Mouse (Mus musculus) stomach, postnatal 0 days (tissue): ENCODE data around the gene Gtf2ird1. TPM values are rescaled to one million over a fixed set of nuclear protein-coding genes. Genes with fewer than 3 reads are reported as not detected.
"Not testable (repeated sequence)": the region's sequence is repeated elsewhere in the genome, so short reads cannot be mapped to it uniquely, and the experiment has no call there.

Experiments used
- ATAC-seq: fragments of 200-750 bp; cut with Nextera tagmentation; 2 replicates; pipeline ENCODE4 v1.8.0; 2017; ENCODE audit not compliant: low FRiP score, low TSS enrichment
- DNase-seq: peaks from one replicate; pipeline ENCODE4 v3.0.0-alpha.2; 2016; ENCODE audit warnings: low spot score
- H3K27ac ChIP-seq: fragments of 300-500 bp; sonication (generic); replicated peaks from 2 replicates; pipeline ENCODE4 v1.5.1; 2014; ENCODE audit warnings: mild to moderate bottlenecking, control low read depth
- H3K27me3 ChIP-seq: fragments of 300-500 bp; sonication (generic); 2 replicates; pipeline ENCODE4 v1.6.1; 2014; ENCODE audit warnings: low read length; ENCODE audit not compliant: control insufficient read depth, insufficient read depth
- H3K36me3 ChIP-seq: fragments of 300-500 bp; sonication (generic); 2 replicates; pipeline ENCODE4 v1.6.1; 2014; ENCODE audit warnings: low read length, mixed read lengths; ENCODE audit not compliant: control insufficient read depth, insufficient read depth
- H3K4me1 ChIP-seq: fragments of 300-500 bp; sonication (generic); replicated peaks from 2 replicates; pipeline ENCODE4 v1.6.1; 2014; ENCODE audit warnings: antibody characterized with exemption; ENCODE audit not compliant: control insufficient read depth, insufficient read depth
- H3K4me2 ChIP-seq: fragments of 300-500 bp; sonication (generic); replicated peaks from 2 replicates; pipeline ENCODE4 v1.6.1; 2014; ENCODE audit warnings: low read depth, mild to moderate bottlenecking, control low read depth, moderate library complexity
- H3K4me3 ChIP-seq: fragments of 300-500 bp; sonication (generic); 2 replicates; pipeline ENCODE4 v1.5.1; 2014; ENCODE audit warnings: low read depth, low read length, control low read depth
- H3K9ac ChIP-seq: fragments of 300-500 bp; sonication (generic); 2 replicates; pipeline ENCODE4 v1.6.1; 2014; ENCODE audit warnings: mild to moderate bottlenecking, low read length, control low read depth, mixed read lengths
- H3K9me3 ChIP-seq: fragments of 300-500 bp; sonication (generic); 2 replicates; pipeline ENCODE4 v1.6.1; 2016; ENCODE audit warnings: low read length; ENCODE audit not compliant: control insufficient read depth
- CTCF ChIP-seq: IDR thresholded peaks from 2 replicates; pipeline ENCODE4 v1.5.1; 2016; ENCODE audit warnings: antibody characterized with exemption, low read depth, mild to moderate bottlenecking, moderate library complexity
- EP300 ChIP-seq: optimal IDR thresholded peaks from 2 replicates; pipeline ENCODE3; 2016; ENCODE audit warnings: antibody characterized with exemption
- WGBS: fragments of 180-500 bp; shearing (Covaris S2); extraction: QIAGEN DNeasy Blood & Tissue Kit; methylation state at CpG from one replicate; pipeline ENCODE4 v1.1.7; 2014; 5-methylcytosine and 5-hydroxymethylcytosine counted together
- polyA plus RNA-seq: library from polyadenylated mRNA; unstranded; fragments of >200 nt; fragmentation: Nextera tagmentation; extraction: Ambion mirVana; gene quantifications from 2 replicates; pipeline ENCODE4 v1.2.1, GENCODE M21; 2015

The Gtf2ird1 gene
- polyA plus RNA-seq, 1 experiment from 2014 or later: 42.4 TPM

- Histone ChIP-seq H3K4me2 (no peak overlapping the region), H3K4me3 (no peak overlapping the region), H3K9me3 (no peaks in the 10 kb centered on the region), H3K36me3 (no peaks in the 10 kb centered on the region), H3K4me1 (no peaks in the 10 kb centered on the region), H3K9ac (no peak overlapping the region), H3K27me3 (no peaks in the 10 kb centered on the region), H3K27ac (no peak overlapping the region)
- DNase-seq (no peak), ATAC-seq (no peak)
- TF ChIP-seq CTCF (no peak), EP300 (no peak)
- WGBS: 70% methylated on average over 1 of the region's 1 CpGs
These were observed 26.8 kb upstream of the Gtf2ird1 start for GRCm38 (mm10) chr5:134483291-134483690.

GRCm38 (mm10) chr5:134482331-134482730, 25.8 kb upstream of the Gtf2ird1 start:
- H3K4me1 ChIP-seq: no peaks in the 10 kb centered on the region
- ATAC-seq: no peak
- H3K36me3 ChIP-seq: no peaks in the 10 kb centered on the region
- H3K4me2 ChIP-seq: no peak overlapping the region
- H3K27ac ChIP-seq: no peak overlapping the region
- no peak for TF ChIP-seq CTCF
- H3K27me3 ChIP-seq: no peaks in the 10 kb centered on the region
- H3K4me3 ChIP-seq: no peak overlapping the region
- no peak for DNase-seq
- H3K9ac ChIP-seq: no peak overlapping the region
- WGBS: 59% methylated on average over 11 of the region's 11 CpGs
- H3K9me3 ChIP-seq: no peaks in the 10 kb centered on the region

GRCm38 (mm10) chr5:134478886-134479285, 22.4 kb upstream of the Gtf2ird1 start:
- not testable (repeated sequence) for ATAC-seq, H3K4me2 ChIP-seq, H3K27me3 ChIP-seq, H3K27ac ChIP-seq, DNase-seq, H3K4me3 ChIP-seq, H3K36me3 ChIP-seq, H3K9ac ChIP-seq, H3K9me3 ChIP-seq, H3K4me1 ChIP-seq

GRCm38 (mm10) chr5:134475686-134476085, 19.2 kb upstream of the Gtf2ird1 start:
- not testable (repeated sequence) for H3K4me2 ChIP-seq, H3K27ac ChIP-seq, H3K9ac ChIP-seq, ATAC-seq, DNase-seq, H3K27me3 ChIP-seq, H3K36me3 ChIP-seq, H3K4me1 ChIP-seq, H3K9me3 ChIP-seq, H3K4me3 ChIP-seq
- 90% methylated on average over 7 of the region's 7 CpGs for WGBS

- Histone ChIP-seq H3K9me3 (no peaks in the 10 kb centered on the region), H3K27ac (no peak overlapping the region), H3K4me3 (no peak overlapping the region), H3K4me1 (no peaks in the 10 kb centered on the region), H3K9ac (no peak overlapping the region), H3K4me2 (no peak overlapping the region), H3K36me3 (no peaks in the 10 kb centered on the region), H3K27me3 (no peaks in the 10 kb centered on the region)
- ATAC-seq: no peak
- 96% methylated on average over 6 of the region's 6 CpGs for WGBS
- no peak for DNase-seq
- peak; percentile 43 for TF ChIP-seq CTCF
- TF ChIP-seq EP300: no peak
These were observed 18.6 kb upstream of the Gtf2ird1 start for GRCm38 (mm10) chr5:134475006-134475605.

- no peaks in the 10 kb centered on the region for H3K36me3 ChIP-seq
- DNase-seq: peak; percentile 20
- no peaks in the 10 kb centered on the region for H3K4me1 ChIP-seq
- no peak overlapping the region for H3K4me2 ChIP-seq
- TF ChIP-seq EP300: no peak
- TF ChIP-seq CTCF: peak; percentile 65
- H3K9ac ChIP-seq: no peak overlapping the region
- 74% methylated on average over 2 of the region's 2 CpGs for WGBS
- H3K27me3 ChIP-seq: no peaks in the 10 kb centered on the region
- no peak for ATAC-seq
- no peaks in the 10 kb centered on the region for H3K9me3 ChIP-seq
- H3K4me3 ChIP-seq: no peak overlapping the region
- no peak overlapping the region for H3K27ac ChIP-seq
These were observed 17.4 kb upstream of the Gtf2ird1 start for GRCm38 (mm10) chr5:134473902-134474301.
